Mouse (Mus musculus) embryo, embryonic 9.5 days (tissue): Measurements from ENCODE around the gene Trhde.

Source experiments
- DNase-seq: peaks from one replicate; pipeline ENCODE4 v3.0.0-alpha.2; 2017; ENCODE audit errors: extremely low spot score

Trhde gene

GRCm38 (mm10) chr10:114735678-114736077 is 66.4 kb downstream of the Trhde start:
- DNase-seq, result no peak

DNA sequence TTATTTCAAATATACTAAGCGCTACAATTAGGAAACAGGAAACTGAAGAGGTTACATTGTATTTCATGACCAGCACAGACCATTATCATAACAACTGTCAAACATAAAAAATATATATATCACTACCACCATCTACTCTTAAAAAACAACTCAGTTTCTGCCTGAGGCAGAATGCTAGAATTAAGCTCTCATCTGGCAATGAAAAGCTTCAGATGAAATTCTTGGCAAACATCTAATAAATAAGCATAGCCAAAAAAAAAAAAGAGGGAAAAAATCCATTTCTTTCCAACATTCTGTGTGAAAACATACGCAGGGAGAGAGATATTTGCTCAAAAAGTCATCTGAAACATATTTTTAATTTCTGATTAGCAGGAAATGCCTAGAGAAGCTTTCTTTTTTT is 67.0 kb downstream of the Trhde start:
- DNase-seq, result no peak

GRCm38 (mm10) chr10:114725591-114725990 is 76.5 kb downstream of the Trhde start:
- DNase-seq, result no peak

- no peak for DNase-seq
Measured at GRCm38 (mm10) chr10:114701791-114702190, 100.3 kb downstream of the Trhde start.

DNA sequence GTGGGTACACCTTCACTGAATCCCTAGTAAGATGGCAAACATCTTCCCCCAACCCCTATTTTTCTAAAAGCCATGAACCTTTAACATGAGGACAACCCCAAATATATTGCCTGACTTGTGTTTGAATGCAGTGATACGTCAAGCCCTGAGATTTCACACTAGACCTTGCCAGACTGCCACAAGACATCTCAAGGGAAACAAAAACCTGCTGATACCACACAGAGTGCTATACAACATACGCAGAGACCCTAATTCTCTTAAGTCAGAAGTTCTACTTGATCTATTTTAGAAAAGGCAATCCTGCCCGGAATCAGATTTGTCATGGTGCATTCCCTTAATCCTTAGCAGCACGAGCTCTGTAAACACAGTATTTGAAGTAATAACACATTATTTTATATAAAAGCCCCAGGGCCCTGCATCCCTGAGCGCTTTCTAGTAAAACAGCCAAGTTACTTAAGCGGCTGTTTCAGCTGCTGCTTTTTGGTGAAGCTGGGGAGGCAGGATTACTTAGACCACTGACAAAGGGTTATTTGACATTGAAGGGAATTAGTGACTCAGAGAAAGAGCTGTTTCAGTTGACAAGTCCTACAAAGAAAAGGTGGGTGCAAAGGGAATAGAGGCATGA is 130.2 kb downstream of the Trhde start:
- no peak for DNase-seq

GRCm38 (mm10) chr10:114593046-114593445 is 209.1 kb downstream of the Trhde start:
- no peak for DNase-seq

GRCm38 (mm10) chr10:114578926-114579325 is 223.2 kb downstream of the Trhde start:
- no peak for DNase-seq

GRCm38 (mm10) chr10:114567891-114568290 is 234.2 kb downstream of the Trhde start:
- DNase-seq, result no peak

- DNase-seq, result no peak
Measured at GRCm38 (mm10) chr10:114509186-114509585, 292.9 kb downstream of the Trhde start.

DNA sequence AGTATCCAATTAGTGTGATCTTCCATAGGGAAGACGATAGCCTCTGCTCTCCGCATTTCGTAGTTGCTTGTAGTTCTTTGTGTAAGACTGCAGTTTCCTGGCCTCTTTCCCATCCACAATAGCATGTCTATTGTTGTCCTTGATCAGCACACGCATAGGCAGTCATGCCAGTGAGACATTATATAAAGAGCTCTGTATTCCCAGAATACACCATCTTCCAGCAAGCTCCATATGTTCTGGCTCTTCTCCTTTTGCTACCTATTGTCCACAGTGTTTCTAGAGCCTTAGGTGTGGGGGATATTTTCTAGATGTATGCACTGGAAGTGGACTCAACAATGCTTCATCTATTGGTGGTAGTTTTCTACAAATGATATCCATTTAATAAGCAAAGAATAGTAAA is 313.3 kb downstream of the Trhde start:
- DNase-seq, result no peak

- DNase-seq, result no peak
Measured at GRCm38 (mm10) chr10:114455591-114455990, 346.5 kb downstream of the Trhde start.

- no peak for DNase-seq
Measured at GRCm38 (mm10) chr10:114448116-114448515, 354.0 kb downstream of the Trhde start.

GRCm38 (mm10) chr10:114418956-114419530 is 383.1 kb downstream of the Trhde start:
- DNase-seq, result no peak

DNA sequence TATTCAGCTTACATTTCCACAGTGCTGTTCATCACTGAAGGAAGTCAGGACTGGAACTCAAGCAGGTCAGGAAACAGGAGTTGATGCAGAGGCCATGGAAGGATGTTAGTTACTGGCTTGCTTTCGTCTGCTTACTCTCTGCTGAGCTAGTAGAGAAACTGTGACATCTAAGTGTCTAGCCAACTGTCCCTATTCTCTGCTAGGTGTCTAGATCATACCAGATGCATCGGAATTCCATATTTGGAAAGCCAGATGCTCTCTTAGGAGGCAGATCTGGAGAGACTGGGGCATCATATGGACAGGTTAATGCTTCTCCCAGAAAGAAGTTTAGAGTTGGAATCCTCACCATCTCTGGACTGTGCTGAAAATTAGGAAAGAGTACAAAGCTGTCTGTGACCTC is 386.4 kb downstream of the Trhde start:
- no peak for DNase-seq

- DNase-seq, result no peak
Measured at GRCm38 (mm10) chr10:114405260-114405659, 396.8 kb downstream of the Trhde start.

- no peak for DNase-seq
Measured at GRCm38 (mm10) chr10:114403795-114404194, 398.3 kb downstream of the Trhde start.

DNA sequence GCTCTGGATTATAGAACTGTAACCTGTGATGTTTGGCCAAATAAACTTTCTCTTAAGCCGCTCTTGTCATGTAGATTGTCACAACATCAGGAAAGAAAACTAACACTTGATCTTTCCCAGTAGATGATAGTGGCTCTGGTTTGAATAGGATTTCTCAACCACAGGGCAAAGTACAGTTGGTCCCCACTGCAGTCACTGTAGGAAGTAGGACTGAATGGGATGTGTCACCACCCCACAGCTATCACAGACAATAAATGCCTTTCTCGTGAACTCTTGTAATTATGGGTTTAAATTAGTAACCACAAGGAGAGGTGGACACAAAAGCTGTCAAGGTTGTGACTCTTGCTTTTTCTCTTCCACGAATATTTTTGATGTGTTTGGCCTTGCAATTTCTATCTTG is 431.3 kb downstream of the Trhde start:
- DNase-seq, result no peak

GRCm38 (mm10) chr10:114363442-114363841 is 438.7 kb downstream of the Trhde start:
- DNase-seq, result no peak

DNA sequence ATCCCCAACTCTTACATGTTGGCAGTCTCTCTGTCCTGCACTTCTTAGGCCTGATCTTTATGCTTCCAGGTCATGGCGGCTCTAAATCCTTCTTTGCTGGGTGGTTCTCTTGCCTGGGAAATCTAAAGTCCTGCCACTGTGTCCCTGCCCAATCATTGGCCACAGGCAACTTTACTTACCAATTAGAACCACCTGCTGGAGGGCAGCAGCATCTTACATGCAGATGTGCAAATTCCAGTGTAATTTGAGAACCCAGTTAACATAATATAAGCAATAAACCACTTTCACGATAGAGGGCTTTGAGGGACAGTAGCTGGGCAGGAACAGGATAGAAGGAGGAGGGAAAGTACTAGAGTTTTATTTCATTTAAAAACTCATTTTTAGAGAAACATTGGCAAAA is 439.5 kb downstream of the Trhde start:
- peak; percentile 2 for DNase-seq
